Mouse (Mus musculus): ENCODE measurements around the gene Qpct. TPM values are rescaled to one million over a fixed set of nuclear protein-coding genes. Genes with fewer than 3 reads are reported as not detected.
A peak's percentile ranks its signal among the peaks of the same experiment; 100 is the strongest.

The Qpct gene
- polyA plus RNA-seq, 1 experiment from 2014 or later = 41.6 TPM

GRCm38 (mm10) chr17:79020984-79021335 lies 30.7 kb upstream of the Qpct start:
- 1% methylated on average over 24 of the region's 24 CpGs for WGBS
- H3K27me3 ChIP-seq (ENCODE audit: control insufficient read depth, insufficient read depth, low read length) = 0 out of 2 replicates have a peak, but pooled peaks cover 3% of the 10 kb centered on the region
- peaks cover 7 to 32% of the 10 kb centered on the region in 2 experiments for H3K4me1 ChIP-seq (ENCODE audit: control insufficient read depth in 2 of 2, insufficient read depth in 2 of 2, low read length in 2 of 2)
- no peaks in the 10 kb centered on the region for H3K9me3 ChIP-seq (ENCODE audit: control insufficient read depth, low read length)
- peak overlapping the region; percentile 82 for H3K4me2 ChIP-seq (ENCODE audit: low read length)
- H3K27ac ChIP-seq (replicated peaks in 1 of 2; ENCODE audit: control insufficient read depth in 1 of 2, insufficient read depth in 1 of 2, low read depth in 2 of 2, low read length in 2 of 2) = peak overlapping the region in 1 of 2 experiments; percentile 93; a peak in 2 of 4 replicates
- H3K36me3 ChIP-seq (ENCODE audit: control insufficient read depth, insufficient read depth, low read length) = no peaks in the 10 kb centered on the region
- peak; percentile 31; the same call in 1 of the 2 replicates for ATAC-seq (ENCODE audit: insufficient number of reproducible peaks, insufficient read depth, low FRiP score, low read depth)
- H3K9ac ChIP-seq (ENCODE audit: low read length) = peak overlapping the region; percentile 96
- peak overlapping the region; percentile 87 to 98 for H3K4me3 ChIP-seq (ENCODE audit: control insufficient read depth in 1 of 2, insufficient read depth in 1 of 2, low read depth in 1 of 2, low read length in 2 of 2)

- H3K27me3 ChIP-seq (ENCODE audit: control insufficient read depth, insufficient read depth, low read length) = 0 out of 2 replicates have a peak, but pooled peaks cover 3% of the 10 kb centered on the region
- H3K4me1 ChIP-seq (ENCODE audit: control insufficient read depth in 2 of 2, insufficient read depth in 2 of 2, low read length in 2 of 2) = peaks cover 4 to 19% of the 10 kb centered on the region in 2 experiments
- H3K4me2 ChIP-seq (ENCODE audit: low read length) = no peak overlapping the region
- H3K36me3 ChIP-seq (ENCODE audit: control insufficient read depth, insufficient read depth, low read length) = no peaks in the 10 kb centered on the region
- no peak overlapping the region for H3K4me3 ChIP-seq (ENCODE audit: control insufficient read depth in 1 of 2, insufficient read depth in 1 of 2, low read depth in 1 of 2, low read length in 2 of 2)
- H3K9me3 ChIP-seq (ENCODE audit: control insufficient read depth, low read length) = no peaks in the 10 kb centered on the region
- 50% methylated on average over 3 of the region's 3 CpGs for WGBS
- no peak overlapping the region for H3K27ac ChIP-seq (replicated peaks in 1 of 2; ENCODE audit: control insufficient read depth in 1 of 2, insufficient read depth in 1 of 2, low read depth in 2 of 2, low read length in 2 of 2)
- ATAC-seq (ENCODE audit: insufficient number of reproducible peaks, insufficient read depth, low FRiP score, low read depth) = no peak
- no peak overlapping the region for H3K9ac ChIP-seq (ENCODE audit: low read length)
These were observed 29.0 kb upstream of the Qpct start for GRCm38 (mm10) chr17:79022746-79023145.

GRCm38 (mm10) chr17:79024544-79024943 lies 27.2 kb upstream of the Qpct start:
- Histone ChIP-seq H3K9me3 (ENCODE audit: control insufficient read depth, low read length) (no peaks in the 10 kb centered on the region), H3K4me2 (ENCODE audit: low read length) (no peak overlapping the region), H3K4me1 (ENCODE audit: control insufficient read depth in 2 of 2, insufficient read depth in 2 of 2, low read length in 2 of 2) (peaks cover 1 to 2% of the 10 kb centered on the region in 2 experiments; a peak in 2 of 4 replicates), H3K27me3 (ENCODE audit: control insufficient read depth, insufficient read depth, low read length) (0 out of 2 replicates have a peak, but pooled peaks cover 3% of the 10 kb centered on the region), H3K27ac (replicated peaks in 1 of 2; ENCODE audit: control insufficient read depth in 1 of 2, insufficient read depth in 1 of 2, low read depth in 2 of 2, low read length in 2 of 2) (no peak overlapping the region), H3K9ac (ENCODE audit: low read length) (no peak overlapping the region), H3K36me3 (ENCODE audit: control insufficient read depth, insufficient read depth, low read length) (no peaks in the 10 kb centered on the region), H3K4me3 (ENCODE audit: control insufficient read depth in 1 of 2, insufficient read depth in 1 of 2, low read depth in 1 of 2, low read length in 2 of 2) (no peak overlapping the region)
- ATAC-seq (ENCODE audit: insufficient number of reproducible peaks, insufficient read depth, low FRiP score, low read depth) = no peak
- 69% methylated on average over 4 of the region's 4 CpGs for WGBS

GRCm38 (mm10) chr17:79029226-79029625 lies 22.5 kb upstream of the Qpct start:
- no peak for ATAC-seq (ENCODE audit: insufficient number of reproducible peaks, insufficient read depth, low FRiP score, low read depth)
- no peak overlapping the region for H3K27ac ChIP-seq (replicated peaks in 1 of 2; ENCODE audit: control insufficient read depth in 1 of 2, insufficient read depth in 1 of 2, low read depth in 2 of 2, low read length in 2 of 2)
- no peaks in the 10 kb centered on the region for H3K27me3 ChIP-seq (ENCODE audit: control insufficient read depth, insufficient read depth, low read length)
- H3K9ac ChIP-seq (ENCODE audit: low read length) = no peak overlapping the region
- 47% methylated on average over 3 of the region's 3 CpGs for WGBS
- no peak overlapping the region for H3K4me2 ChIP-seq (ENCODE audit: low read length)
- no peak overlapping the region for H3K4me3 ChIP-seq (ENCODE audit: control insufficient read depth in 1 of 2, insufficient read depth in 1 of 2, low read depth in 1 of 2, low read length in 2 of 2)
- H3K4me1 ChIP-seq (ENCODE audit: control insufficient read depth in 2 of 2, insufficient read depth in 2 of 2, low read length in 2 of 2) = 0 out of 4 replicates have a peak, but pooled peaks cover 0 to 2% of the 10 kb centered on the region in 2 experiments
- H3K9me3 ChIP-seq (ENCODE audit: control insufficient read depth, low read length) = no peaks in the 10 kb centered on the region
- no peaks in the 10 kb centered on the region for H3K36me3 ChIP-seq (ENCODE audit: control insufficient read depth, insufficient read depth, low read length)

GRCm38 (mm10) chr17:79031569-79031968 lies 20.1 kb upstream of the Qpct start:
- 77% methylated on average over 5 of the region's 5 CpGs for WGBS
- no peak for ATAC-seq (ENCODE audit: insufficient number of reproducible peaks, insufficient read depth, low FRiP score, low read depth)
- Histone ChIP-seq H3K36me3 (ENCODE audit: control insufficient read depth, insufficient read depth, low read length) (no peaks in the 10 kb centered on the region), H3K4me3 (ENCODE audit: control insufficient read depth in 1 of 2, insufficient read depth in 1 of 2, low read depth in 1 of 2, low read length in 2 of 2) (no peak overlapping the region), H3K4me2 (ENCODE audit: low read length) (no peak overlapping the region), H3K9ac (ENCODE audit: low read length) (no peak overlapping the region), H3K27ac (replicated peaks in 1 of 2; ENCODE audit: control insufficient read depth in 1 of 2, insufficient read depth in 1 of 2, low read depth in 2 of 2, low read length in 2 of 2) (no peak overlapping the region), H3K9me3 (ENCODE audit: control insufficient read depth, low read length) (no peaks in the 10 kb centered on the region), H3K27me3 (ENCODE audit: control insufficient read depth, insufficient read depth, low read length) (no peaks in the 10 kb centered on the region), H3K4me1 (ENCODE audit: control insufficient read depth in 2 of 2, insufficient read depth in 2 of 2, low read length in 2 of 2) (no peaks in the 10 kb centered on the region)

- no peak overlapping the region for H3K27ac ChIP-seq (replicated peaks in 1 of 2; ENCODE audit: control insufficient read depth in 1 of 2, insufficient read depth in 1 of 2, low read depth in 2 of 2, low read length in 2 of 2)
- no peak overlapping the region for H3K4me2 ChIP-seq (ENCODE audit: low read length)
- H3K4me3 ChIP-seq (ENCODE audit: control insufficient read depth in 1 of 2, insufficient read depth in 1 of 2, low read depth in 1 of 2, low read length in 2 of 2) = no peak overlapping the region
- no peaks in the 10 kb centered on the region for H3K4me1 ChIP-seq (ENCODE audit: control insufficient read depth in 2 of 2, insufficient read depth in 2 of 2, low read length in 2 of 2)
- no peaks in the 10 kb centered on the region for H3K36me3 ChIP-seq (ENCODE audit: control insufficient read depth, insufficient read depth, low read length)
- no peak; the same call in 1 of the 2 replicates for ATAC-seq (ENCODE audit: insufficient number of reproducible peaks, insufficient read depth, low FRiP score, low read depth)
- WGBS = 84% methylated on average over 4 of the region's 4 CpGs
- no peaks in the 10 kb centered on the region for H3K27me3 ChIP-seq (ENCODE audit: control insufficient read depth, insufficient read depth, low read length)
- no peaks in the 10 kb centered on the region for H3K9me3 ChIP-seq (ENCODE audit: control insufficient read depth, low read length)
- H3K9ac ChIP-seq (ENCODE audit: low read length) = no peak overlapping the region
These were observed 18.9 kb upstream of the Qpct start for GRCm38 (mm10) chr17:79032782-79033181.

GRCm38 (mm10) chr17:79039660-79040059 lies 12.0 kb upstream of the Qpct start:
- H3K4me3 ChIP-seq (ENCODE audit: control insufficient read depth in 1 of 2, insufficient read depth in 1 of 2, low read depth in 1 of 2, low read length in 2 of 2) = no peak overlapping the region
- H3K4me1 ChIP-seq (ENCODE audit: control insufficient read depth in 2 of 2, insufficient read depth in 2 of 2, low read length in 2 of 2) = no peaks in the 10 kb centered on the region
- no peaks in the 10 kb centered on the region for H3K36me3 ChIP-seq (ENCODE audit: control insufficient read depth, insufficient read depth, low read length)
- H3K9ac ChIP-seq (ENCODE audit: low read length) = no peak overlapping the region
- no peaks in the 10 kb centered on the region for H3K9me3 ChIP-seq (ENCODE audit: control insufficient read depth, low read length)
- no peak overlapping the region for H3K4me2 ChIP-seq (ENCODE audit: low read length)
- no peak overlapping the region for H3K27ac ChIP-seq (replicated peaks in 1 of 2; ENCODE audit: control insufficient read depth in 1 of 2, insufficient read depth in 1 of 2, low read depth in 2 of 2, low read length in 2 of 2)
- no peaks in the 10 kb centered on the region for H3K27me3 ChIP-seq (ENCODE audit: control insufficient read depth, insufficient read depth, low read length)
- no peak for ATAC-seq (ENCODE audit: insufficient number of reproducible peaks, insufficient read depth, low FRiP score, low read depth)

- Histone ChIP-seq H3K9ac (ENCODE audit: low read length) (no peak overlapping the region), H3K27me3 (ENCODE audit: control insufficient read depth, insufficient read depth, low read length) (no peaks in the 10 kb centered on the region), H3K4me2 (ENCODE audit: low read length) (no peak overlapping the region), H3K36me3 (ENCODE audit: control insufficient read depth, insufficient read depth, low read length) (no peaks in the 10 kb centered on the region), H3K9me3 (ENCODE audit: control insufficient read depth, low read length) (no peaks in the 10 kb centered on the region), H3K4me3 (ENCODE audit: control insufficient read depth in 1 of 2, insufficient read depth in 1 of 2, low read depth in 1 of 2, low read length in 2 of 2) (no peak overlapping the region), H3K4me1 (ENCODE audit: control insufficient read depth in 2 of 2, insufficient read depth in 2 of 2, low read length in 2 of 2) (no peaks in the 10 kb centered on the region), H3K27ac (replicated peaks in 1 of 2; ENCODE audit: control insufficient read depth in 1 of 2, insufficient read depth in 1 of 2, low read depth in 2 of 2, low read length in 2 of 2) (no peak overlapping the region)
- ATAC-seq (ENCODE audit: insufficient number of reproducible peaks, insufficient read depth, low FRiP score, low read depth) = no peak
- WGBS = 100% methylated on average over 2 of the region's 2 CpGs
These were observed 8.0 kb upstream of the Qpct start for GRCm38 (mm10) chr17:79043705-79044104.

Data from heart, embryonic 14.5 days (tissue).